Mouse (Mus musculus) ES-E14 (cell line): ENCODE results near the gene Rps27a.

ENCODE experiments used
- CHD2 ChIP-seq: IDR thresholded peaks from 2 replicates; pipeline ENCODE4 v1.6.1; 2014; ENCODE audit warnings: mild to moderate bottlenecking, low read depth, low read length, inconsistent platforms
- HCFC1 ChIP-seq: IDR thresholded peaks from 2 replicates; pipeline ENCODE4 v1.6.1; 2012; ENCODE audit warnings: low read length, inconsistent platforms, borderline replicate concordance; ENCODE audit not compliant: insufficient read depth
- MAFK ChIP-seq: IDR thresholded peaks from 2 replicates; pipeline ENCODE4 v1.6.1; 2014; ENCODE audit warnings: mild to moderate bottlenecking, low read depth, low read length, inconsistent platforms; ENCODE audit not compliant: insufficient read depth

GRCm38 (mm10) chr11:29549425-29549778 is 1.5 kb upstream of the Rps27a start:
- TF ChIP-seq MAFK = no peak
- TF ChIP-seq CHD2 = no peak
- TF ChIP-seq HCFC1 = no peak
